Mouse (Mus musculus) heart, embryonic 14.5 days (tissue): ENCODE results near the gene Bpgm. TPM values are rescaled to one million over a fixed set of nuclear protein-coding genes. Genes with fewer than 3 reads are reported as not detected.

Experiments
- ATAC-seq: fragments of 200-750 bp; cut with Nextera tagmentation; 2 replicates; pipeline ENCODE4 v1.8.0; 2017; ENCODE audit warnings: low read depth, moderate TSS enrichment; ENCODE audit not compliant: insufficient number of reproducible peaks, insufficient read depth, low FRiP score
- H3K27ac ChIP-seq, 2 experiments: fragments of 200-500 bp in 1 of 2; fragments of 300-500 bp in 1 of 2; sonication (generic) in 1 of 2; replicated peaks in 1 of 2; 2 replicates each; pipeline ENCODE4 v1.5.1; 2012 to 2014; ENCODE audit warnings: low read depth in 2 of 2, low read length in 2 of 2, control low read depth in 1 of 2, mild to moderate bottlenecking in 1 of 2, mixed read lengths in 1 of 2; ENCODE audit not compliant: control insufficient read depth in 1 of 2, insufficient read depth in 1 of 2
- H3K27me3 ChIP-seq: fragments of 300-500 bp; sonication (generic); 2 replicates; pipeline ENCODE4 v1.6.1; 2014; ENCODE audit warnings: mild to moderate bottlenecking, low read length, control low read depth; ENCODE audit not compliant: control insufficient read depth, insufficient read depth
- H3K36me3 ChIP-seq: fragments of 300-500 bp; sonication (generic); 2 replicates; pipeline ENCODE4 v1.6.1; 2014; ENCODE audit warnings: mild to moderate bottlenecking, control low read depth, low read length, mixed read lengths; ENCODE audit not compliant: control insufficient read depth, insufficient read depth
- H3K4me1 ChIP-seq, 2 experiments: fragments of 200-500 bp in 1 of 2; fragments of 300-500 bp in 1 of 2; sonication (generic) in 1 of 2; 2 replicates each; pipeline ENCODE4 v1.6.1; 2012 to 2014; ENCODE audit warnings: low read length in 2 of 2, control low read depth in 1 of 2, mixed read lengths in 1 of 2; ENCODE audit not compliant: control insufficient read depth in 2 of 2, insufficient read depth in 2 of 2
- H3K4me2 ChIP-seq: fragments of 300-500 bp; sonication (generic); 2 replicates; pipeline ENCODE4 v1.6.1; 2014; ENCODE audit warnings: mild to moderate bottlenecking, low read length
- H3K4me3 ChIP-seq, 2 experiments: fragments of 200-500 bp in 1 of 2; fragments of 300-500 bp in 1 of 2; sonication (generic) in 1 of 2; 2 replicates each; pipeline ENCODE4 v1.5.1; 2012 to 2014; ENCODE audit warnings: low read length in 2 of 2, mild to moderate bottlenecking in 2 of 2, control low read depth in 1 of 2, low read depth in 1 of 2, moderate library complexity in 1 of 2; ENCODE audit not compliant: control insufficient read depth in 1 of 2, insufficient read depth in 1 of 2
- H3K9ac ChIP-seq: fragments of 300-500 bp; sonication (generic); 2 replicates; pipeline ENCODE4 v1.6.1; 2014; ENCODE audit warnings: mild to moderate bottlenecking, low read length
- H3K9me3 ChIP-seq: fragments of 300-500 bp; sonication (generic); 2 replicates; pipeline ENCODE4 v1.6.1; 2016; ENCODE audit warnings: low read length, control low read depth; ENCODE audit not compliant: control insufficient read depth
- WGBS: fragments of 180-500 bp; shearing (Covaris S2); extraction: QIAGEN DNeasy Blood & Tissue Kit; methylation state at CpG from one replicate; pipeline ENCODE4 v1.1.7; 2014; 5-methylcytosine and 5-hydroxymethylcytosine counted together
- polyA plus RNA-seq: library from polyadenylated mRNA; unstranded; fragments of >200 nt; fragmentation: Nextera tagmentation; extraction: Ambion mirVana; gene quantifications from 2 replicates; pipeline ENCODE4 v1.2.1, GENCODE M21; 2014

Bpgm gene
- polyA plus RNA-seq, 1 experiment from 2014 or later = 40.1 TPM

- 77% methylated on average over 3 of the region's 3 CpGs for WGBS
- no peaks in the 10 kb centered on the region for H3K36me3 ChIP-seq
Measured at GRCm38 (mm10) chr6:34529992-34530391, 54.0 kb downstream of the Bpgm start.

DNA sequence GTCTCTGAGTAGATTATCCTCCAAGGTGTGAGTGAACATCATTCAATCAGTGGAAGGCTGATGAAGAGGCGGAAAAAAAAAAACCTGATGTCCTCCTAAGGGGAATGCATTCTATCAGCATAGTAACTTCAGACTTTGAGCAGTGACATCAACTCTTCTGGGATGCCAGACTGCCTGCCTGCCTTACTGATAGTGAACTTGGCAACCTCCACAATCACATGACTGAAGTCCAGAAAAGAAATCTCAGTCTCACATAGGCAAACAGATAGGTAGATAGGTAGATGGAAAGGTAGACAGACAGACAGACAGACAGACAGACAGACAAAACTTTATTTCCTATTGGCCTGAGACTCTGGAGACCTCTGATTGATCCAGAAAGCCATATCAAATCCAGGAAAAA is 57.0 kb downstream of the Bpgm start:
- H3K27me3 ChIP-seq = no peaks in the 10 kb centered on the region
- no peaks in the 10 kb centered on the region for H3K36me3 ChIP-seq
- no peaks in the 10 kb centered on the region for H3K9me3 ChIP-seq
- ATAC-seq = no peak
- no peak overlapping the region for H3K4me2 ChIP-seq
- H3K4me1 ChIP-seq = peaks cover 0 to 8% of the 10 kb centered on the region in 2 experiments; a peak in 2 of 4 replicates
- H3K4me3 ChIP-seq = no peak overlapping the region
- WGBS = 65% methylated on average over 1 of the region's 1 CpGs
- no peak overlapping the region for H3K27ac ChIP-seq
- H3K9ac ChIP-seq = no peak overlapping the region

More at GRCm38 (mm10) chr6:34529992-34530391, 54.0 kb downstream of the Bpgm start:
- no peak overlapping the region for H3K9ac ChIP-seq
- no peaks in the 10 kb centered on the region for H3K9me3 ChIP-seq
- no peaks in the 10 kb centered on the region for H3K27me3 ChIP-seq
- ATAC-seq = no peak
- peaks cover 0 to 8% of the 10 kb centered on the region in 2 experiments; a peak in 2 of 4 replicates for H3K4me1 ChIP-seq
- H3K27ac ChIP-seq = no peak overlapping the region
- H3K4me2 ChIP-seq = no peak overlapping the region
- H3K4me3 ChIP-seq = no peak overlapping the region

DNA sequence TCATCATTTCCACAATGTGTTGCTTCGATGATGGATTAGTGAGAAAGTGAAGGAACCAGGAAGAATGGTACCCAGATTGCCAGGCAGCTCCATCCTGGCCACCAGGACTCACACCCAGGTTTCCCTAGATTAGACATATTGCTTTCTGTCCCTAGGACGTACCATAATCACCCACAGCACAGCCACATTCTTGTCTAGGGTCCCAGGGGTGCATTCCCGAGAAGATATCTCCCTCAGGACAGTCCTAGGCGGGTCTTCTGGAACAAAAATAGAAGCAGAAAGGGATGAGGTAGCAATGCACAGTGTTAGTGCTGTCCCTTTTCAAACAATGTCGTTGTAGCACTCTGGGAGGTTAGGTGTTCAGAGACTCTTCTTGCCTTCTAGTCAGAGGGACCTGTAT is 57.9 kb downstream of the Bpgm start:
- Histone ChIP-seq H3K27ac (no peak overlapping the region), H3K4me1 (peaks cover 0 to 8% of the 10 kb centered on the region in 2 experiments; a peak in 2 of 4 replicates), H3K9me3 (no peaks in the 10 kb centered on the region), H3K4me3 (no peak overlapping the region), H3K9ac (no peak overlapping the region), H3K4me2 (no peak overlapping the region), H3K36me3 (no peaks in the 10 kb centered on the region), H3K27me3 (no peaks in the 10 kb centered on the region)
- WGBS = 31% methylated on average over 5 of the region's 5 CpGs
- ATAC-seq = no peak

GRCm38 (mm10) chr6:34542866-34543265 is 66.9 kb downstream of the Bpgm start:
- no peak for ATAC-seq
- no peaks in the 10 kb centered on the region for H3K36me3 ChIP-seq

GRCm38 (mm10) chr6:34543303-34544206 is 67.5 kb downstream of the Bpgm start:
- no peak for ATAC-seq
- no peak overlapping the region for H3K4me3 ChIP-seq
- H3K4me1 ChIP-seq = peaks cover 3 to 5% of the 10 kb centered on the region in 2 experiments; a peak in 2 of 4 replicates
- H3K9ac ChIP-seq = no peak overlapping the region
- H3K9me3 ChIP-seq = no peaks in the 10 kb centered on the region
- 69% methylated on average over 21 of the region's 21 CpGs for WGBS
- H3K27me3 ChIP-seq = no peaks in the 10 kb centered on the region
- H3K4me2 ChIP-seq = no peak overlapping the region
- no peaks in the 10 kb centered on the region for H3K36me3 ChIP-seq
- H3K27ac ChIP-seq = no peak overlapping the region

More at GRCm38 (mm10) chr6:34542866-34543265, 66.9 kb downstream of the Bpgm start:
- WGBS = 64% methylated on average over 4 of the region's 4 CpGs
- Histone ChIP-seq H3K27me3 (no peaks in the 10 kb centered on the region), H3K4me2 (no peak overlapping the region), H3K9me3 (no peaks in the 10 kb centered on the region), H3K9ac (no peak overlapping the region), H3K4me1 (peaks cover 3 to 5% of the 10 kb centered on the region in 2 experiments; a peak in 2 of 4 replicates), H3K4me3 (no peak overlapping the region), H3K27ac (no peak overlapping the region)

DNA sequence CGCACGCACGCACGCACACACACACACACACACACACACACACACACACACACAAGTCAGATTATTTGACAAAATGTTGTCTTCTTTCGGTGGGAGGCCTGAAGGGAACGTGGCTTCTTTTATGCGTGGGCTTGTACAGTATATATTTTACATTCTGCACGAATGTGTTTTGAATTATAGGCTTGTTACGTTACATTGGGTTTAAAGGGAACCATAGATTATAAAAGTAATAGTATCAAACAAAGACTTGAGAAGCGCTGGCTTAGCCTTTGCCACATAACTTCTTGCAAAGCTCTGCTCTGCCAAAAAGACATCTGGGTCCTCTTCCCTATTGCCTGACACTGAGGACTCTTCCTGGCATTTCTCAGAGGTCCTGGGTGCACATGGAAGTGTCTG is 68.2 kb downstream of the Bpgm start:
- WGBS = 97% methylated on average over 10 of the region's 10 CpGs
- H3K27ac ChIP-seq = no peak overlapping the region
- H3K36me3 ChIP-seq = no peaks in the 10 kb centered on the region
- H3K4me2 ChIP-seq = no peak overlapping the region
- no peak for ATAC-seq
- no peak overlapping the region for H3K9ac ChIP-seq
- H3K4me1 ChIP-seq = peaks cover 5 to 7% of the 10 kb centered on the region in 2 experiments; a peak in 3 of 4 replicates
- H3K9me3 ChIP-seq = no peaks in the 10 kb centered on the region
- no peak overlapping the region for H3K4me3 ChIP-seq
- no peaks in the 10 kb centered on the region for H3K27me3 ChIP-seq

- no peak for ATAC-seq
- H3K36me3 ChIP-seq = no peaks in the 10 kb centered on the region
- H3K9me3 ChIP-seq = no peaks in the 10 kb centered on the region
- no peaks in the 10 kb centered on the region for H3K27me3 ChIP-seq
- no peak overlapping the region for H3K4me2 ChIP-seq
- H3K4me3 ChIP-seq = no peak overlapping the region
- no peak overlapping the region for H3K9ac ChIP-seq
- peaks cover 5 to 7% of the 10 kb centered on the region in 2 experiments; a peak in 3 of 4 replicates for H3K4me1 ChIP-seq
- no peak overlapping the region for H3K27ac ChIP-seq
- WGBS = 63% methylated on average over 10 of the region's 10 CpGs
Measured at GRCm38 (mm10) chr6:34545286-34545685, 69.3 kb downstream of the Bpgm start.
